Mouse (Mus musculus) cerebellum, adult 2 months (tissue): Measurements from ENCODE around the gene Aph1b. TPM values are rescaled to one million over a fixed set of nuclear protein-coding genes. Genes with fewer than 3 reads are reported as not detected.
"Not testable (repeated sequence)": the region's sequence is repeated elsewhere in the genome, so short reads cannot be mapped to it uniquely, and the experiment has no call there.

Experiments used
- DNase-seq, 2 experiments: peaks; one replicate each; pipeline ENCODE4 v3.0.0; 2021
- H3K27ac ChIP-seq: fragments of 200-500 bp; 2 replicates; pipeline ENCODE4 v1.5.1; 2012; ENCODE audit warnings: low read length, control low read depth, inconsistent platforms; ENCODE audit not compliant: insufficient read depth
- H3K27me3 ChIP-seq: fragments of 200-500 bp; 2 replicates; pipeline ENCODE4 v1.6.1; 2012; ENCODE audit warnings: inconsistent platforms, mild to moderate bottlenecking, low read length, moderate library complexity; ENCODE audit not compliant: control insufficient read depth, insufficient read depth
- H3K4me1 ChIP-seq: fragments of 200-500 bp; 2 replicates; pipeline ENCODE4 v1.6.1; 2011; ENCODE audit warnings: low read length; ENCODE audit not compliant: control insufficient read depth, insufficient read depth
- H3K4me3 ChIP-seq: fragments of 200-500 bp; replicated peaks from 2 replicates; pipeline ENCODE3; 2011; ENCODE audit warnings: mild to moderate bottlenecking, low read depth, low read length, control low read depth; ENCODE audit not compliant: insufficient read depth
- CTCF ChIP-seq: fragments of 200-500 bp; IDR thresholded peaks from 2 replicates; pipeline ENCODE4 v1.5.1; 2011; ENCODE audit warnings: low read depth, mild to moderate bottlenecking, control low read depth, low read length, moderate library complexity, borderline replicate concordance; ENCODE audit not compliant: insufficient read depth
- POLR2A ChIP-seq: fragments of 200-500 bp; IDR thresholded peaks from 2 replicates; pipeline ENCODE4 v1.6.1; 2011; ENCODE audit warnings: low read length, control low read depth, borderline replicate concordance; ENCODE audit not compliant: insufficient read depth
- WGBS: fragments of 180-500 bp; shearing (Covaris S2); methylation state at CpG from one replicate; pipeline ENCODE4 v1.1.7; 2018; 5-methylcytosine and 5-hydroxymethylcytosine counted together
- polyA plus RNA-seq: library from polyadenylated mRNA; depleted of rRNA; stranded (reverse); fragments of >200 nt; gene quantifications from 2 replicates; pipeline ENCODE4 v1.2.3, GENCODE M21; 2012; rRNA removed

The Aph1b gene
- polyA plus RNA-seq: 16.0 and 17.7 TPM in 2 replicates

DNA sequence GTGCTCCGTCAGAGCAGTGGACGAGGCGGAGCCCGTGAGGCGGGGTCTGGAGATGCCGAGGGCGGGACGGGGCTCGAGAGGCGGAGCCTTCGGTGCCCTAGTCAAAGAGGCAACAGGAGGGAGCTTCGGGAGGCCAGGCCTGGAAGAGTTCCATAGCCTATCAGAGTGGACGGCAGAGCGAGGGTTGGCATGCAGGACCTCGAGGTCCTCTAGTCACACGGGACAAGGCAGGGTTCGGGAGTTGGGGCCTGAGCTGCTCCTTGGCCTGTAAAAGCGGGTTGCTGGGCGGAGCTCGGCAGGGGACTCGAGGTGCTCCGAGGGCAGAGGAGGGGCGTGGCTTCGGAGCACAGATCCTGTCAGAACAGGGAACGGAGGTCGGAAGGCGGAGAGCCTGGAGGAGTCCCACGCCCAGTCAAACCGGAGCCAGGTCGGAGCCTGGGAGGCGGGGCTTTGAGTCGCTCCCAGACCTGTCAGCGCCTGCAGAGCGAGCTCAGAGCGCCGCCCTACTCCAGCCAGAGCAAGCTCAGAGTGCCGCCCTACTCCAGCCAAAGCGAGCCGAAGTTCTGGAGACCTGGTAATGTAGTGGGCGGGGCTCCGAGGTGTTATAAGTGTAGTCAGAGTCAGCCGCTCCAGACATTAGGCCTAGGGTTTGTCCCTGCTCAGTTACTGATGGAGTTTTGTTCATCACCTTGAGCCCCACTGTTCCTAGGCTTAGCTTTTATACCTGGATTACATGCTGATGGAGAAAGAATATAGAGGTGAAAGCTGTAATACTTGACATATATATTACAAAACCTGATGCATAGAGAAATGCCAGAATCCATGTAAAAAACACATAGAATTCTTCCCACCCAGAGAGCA lies at the start of gene Aph1b:
Aph1b (minus strand) TSS at position 27 of the 861 bp plus-strand sequence.
- DNase-seq: peak; percentile 98 to 99
- H3K27ac ChIP-seq: peak within 1 kb of the TSS; percentile 40
- peak within 1 kb of the TSS; percentile 88 for H3K4me3 ChIP-seq
- no peaks in the 10 kb centered on the region for H3K27me3 ChIP-seq
- H3K4me1 ChIP-seq: peaks cover 3% of the 10 kb centered on the region; the same call in 1 of the 2 replicates
- no peak for TF ChIP-seq CTCF
- WGBS: under 1% methylated on average over 42 of the region's 42 CpGs

DNA sequence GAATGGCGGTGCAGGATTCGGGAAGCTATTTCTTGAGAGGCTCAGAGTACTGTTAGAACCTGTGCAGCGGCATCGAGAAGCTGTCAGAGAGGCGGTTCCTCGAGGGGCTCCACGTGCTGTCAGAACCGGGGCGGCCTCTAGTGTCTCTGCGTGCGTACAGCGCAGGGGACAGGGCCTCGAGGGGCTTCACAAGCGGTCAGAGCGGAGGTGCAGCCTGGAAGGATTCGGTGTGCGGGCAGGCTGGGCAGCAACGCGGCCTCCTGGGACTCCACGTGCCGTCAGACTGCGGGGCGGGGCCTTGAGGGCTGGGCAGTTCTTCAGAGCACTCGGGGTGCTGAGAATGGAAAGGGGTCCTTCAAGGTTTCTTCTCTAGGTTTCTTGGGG lies 39.8 kb upstream of the Aph1b start:
- H3K4me3 ChIP-seq: peak overlapping the region; percentile 99
- no peaks in the 10 kb centered on the region for H3K27me3 ChIP-seq
- WGBS: under 1% methylated on average over 24 of the region's 24 CpGs
- H3K27ac ChIP-seq: no peak overlapping the region
- no peak for DNase-seq
- H3K4me1 ChIP-seq: no peaks in the 10 kb centered on the region
- no peak for TF ChIP-seq CTCF
- 0 out of 2 replicates have a peak, but pooled peaks have one; percentile 17 for TF ChIP-seq POLR2A

DNA sequence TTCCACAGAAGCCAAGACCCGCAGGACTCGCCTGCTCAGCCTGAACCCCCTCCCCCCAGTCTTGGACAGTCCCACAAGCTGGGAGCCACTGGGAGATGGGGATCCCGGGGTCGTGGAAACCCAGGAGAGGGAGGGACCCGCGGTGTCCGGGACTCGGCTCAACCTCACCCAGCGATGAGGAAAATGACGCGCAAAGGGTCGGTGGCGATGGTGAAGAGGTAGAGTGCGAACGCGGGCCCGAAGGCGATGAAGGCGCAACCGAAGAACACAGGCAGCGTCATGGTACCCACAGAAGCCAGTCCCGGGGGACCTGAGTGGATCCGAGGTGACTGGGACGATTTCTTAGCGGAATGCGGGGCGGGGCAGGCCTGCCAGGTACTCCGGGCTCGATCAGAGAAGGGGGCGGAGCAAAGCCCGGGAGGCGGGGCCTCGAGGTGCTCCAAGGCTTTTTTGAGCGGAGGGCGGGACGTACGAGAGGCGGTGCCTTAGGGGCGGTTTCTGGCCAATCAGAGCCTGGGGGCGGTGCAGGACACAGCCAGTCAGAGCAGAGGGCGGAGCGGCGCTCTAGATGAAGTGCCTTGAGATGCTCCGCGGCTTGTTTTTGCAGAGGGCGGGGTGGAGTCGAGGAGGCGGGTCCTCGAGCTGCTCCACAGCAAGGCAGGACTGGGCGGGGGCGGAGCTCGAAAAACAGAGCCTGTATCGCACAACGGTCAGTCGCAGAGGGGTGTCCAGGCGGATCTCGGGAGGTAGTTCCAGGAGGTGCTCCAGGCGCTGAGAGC lies 39.2 kb upstream of the Aph1b start, which contains the start of gene Aph1c:
Aph1c (minus strand) TSS at position 409 of the 779 bp plus-strand sequence.
- no peaks in the 10 kb centered on the region for H3K27me3 ChIP-seq
- H3K27ac ChIP-seq: no peak within 1 kb of the TSS
- under 1% methylated on average over 58 of the region's 58 CpGs for WGBS
- TF ChIP-seq CTCF: no peak
- TF ChIP-seq POLR2A: no peak; the same call in 1 of the 2 replicates
- peak within 1 kb of the TSS; percentile 99 for H3K4me3 ChIP-seq
- DNase-seq: peak; percentile 98 to 99
- no peaks in the 10 kb centered on the region for H3K4me1 ChIP-seq

DNA sequence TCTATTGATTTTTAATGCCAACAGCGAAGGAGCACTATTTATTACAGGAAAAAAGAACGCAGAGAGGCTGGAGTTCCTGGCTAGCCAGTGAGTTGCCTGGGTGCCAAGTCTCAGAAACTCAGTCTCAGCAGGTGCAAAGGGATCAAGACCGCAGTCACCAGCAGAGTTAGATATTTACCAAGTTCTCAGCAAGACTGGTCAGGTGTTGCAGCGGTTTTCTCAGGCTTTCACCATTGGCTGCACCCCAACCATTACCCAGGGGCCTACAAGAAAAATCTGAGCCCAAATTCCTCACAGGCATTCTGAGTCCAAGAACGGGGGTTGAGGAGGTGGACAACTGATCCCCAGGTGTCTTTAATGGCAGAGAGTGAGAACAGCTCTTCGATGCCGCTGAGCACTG lies 38.6 kb upstream of the Aph1b start:
- WGBS: 20% methylated on average over 7 of the region's 7 CpGs
- peak in 1 of 2 experiments; percentile 26 for DNase-seq

DNA sequence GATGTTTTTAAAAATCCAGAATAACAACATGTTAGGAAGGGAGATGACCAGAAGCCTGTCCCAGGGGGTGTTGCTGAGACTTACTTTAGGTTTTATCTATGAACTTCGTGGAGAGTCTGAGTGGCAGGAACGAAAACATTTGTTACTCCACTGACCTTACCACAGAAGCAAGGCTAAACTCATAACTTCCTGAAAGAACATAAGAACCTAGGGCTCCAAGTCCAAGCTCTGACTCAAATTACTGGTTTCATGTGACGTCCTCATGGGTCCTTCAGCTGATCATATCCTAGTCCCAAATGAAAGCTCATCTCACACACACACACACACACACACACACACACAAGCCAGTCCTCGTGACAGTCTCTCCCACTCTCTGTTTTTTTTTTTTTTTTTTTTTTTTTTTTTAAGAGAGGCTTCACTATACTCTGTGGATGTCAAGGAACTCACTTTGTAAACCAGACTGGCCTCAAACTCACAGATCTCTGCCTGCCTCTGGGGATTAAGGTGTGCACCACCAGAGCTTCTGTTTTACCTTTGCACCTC lies 37.1 kb upstream of the Aph1b start:
- no peaks in the 10 kb centered on the region for H3K4me1 ChIP-seq
- 82% methylated on average over 4 of the region's 4 CpGs for WGBS
- DNase-seq: no peak
- TF ChIP-seq CTCF: no peak
- TF ChIP-seq POLR2A: no peak
- H3K27ac ChIP-seq: no peak overlapping the region
- no peaks in the 10 kb centered on the region for H3K27me3 ChIP-seq
- H3K4me3 ChIP-seq: no peak overlapping the region

More for the DNA sequence above, 38.6 kb upstream of the Aph1b start:
- TF ChIP-seq POLR2A (no peak), CTCF (no peak)
- Histone ChIP-seq H3K4me3 (peak overlapping the region; percentile 99), H3K27ac (no peak overlapping the region), H3K4me1 (no peaks in the 10 kb centered on the region), H3K27me3 (no peaks in the 10 kb centered on the region)

DNA sequence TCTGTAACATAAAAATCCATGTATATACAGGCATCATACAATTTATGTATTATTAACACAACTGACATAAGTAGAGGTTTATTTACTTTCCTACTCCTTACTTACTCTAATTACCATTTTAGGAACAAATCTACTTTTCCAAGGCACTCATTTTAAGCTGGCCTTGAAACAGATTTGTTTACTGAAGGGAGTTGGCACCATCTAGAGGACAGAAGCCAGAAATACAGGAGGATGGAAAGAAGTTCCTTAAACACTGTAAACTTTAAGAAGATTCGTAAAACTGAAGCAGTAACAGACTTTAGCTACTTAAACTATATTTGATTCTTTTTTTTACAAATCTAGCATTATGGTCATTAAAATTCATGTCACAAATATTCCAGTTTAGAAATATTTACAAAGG lies 30.7 kb upstream of the Aph1b start:
- no peaks in the 10 kb centered on the region for H3K27me3 ChIP-seq
- H3K4me3 ChIP-seq: no peak overlapping the region
- WGBS: 40% methylated on average over 1 of the region's 1 CpGs
- H3K4me1 ChIP-seq: no peaks in the 10 kb centered on the region
- TF ChIP-seq POLR2A (no peak), CTCF (peak; percentile 37; the same call in 1 of the 2 replicates)
- H3K27ac ChIP-seq: no peak overlapping the region
- peak in 1 of 2 experiments; percentile 49 for DNase-seq

DNA sequence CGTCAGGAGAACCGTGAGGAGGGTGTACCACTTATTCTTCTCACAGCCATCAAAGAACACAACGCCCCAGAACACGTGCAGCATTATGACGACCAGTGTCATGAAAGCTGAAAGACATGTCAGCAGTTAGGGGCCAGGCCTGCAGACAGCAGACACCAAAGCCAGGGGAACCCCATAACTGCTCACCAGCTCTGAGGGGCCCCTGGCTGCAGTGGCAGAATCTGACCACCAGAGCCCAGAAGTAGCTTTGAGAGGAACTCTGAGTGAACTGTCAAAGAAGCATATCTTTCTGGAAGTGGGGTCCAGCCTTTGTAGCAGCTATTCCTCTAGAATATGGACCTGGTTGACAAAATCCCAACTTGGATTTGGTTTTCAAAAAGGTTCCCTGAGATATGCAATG lies 27.0 kb upstream of the Aph1b start:
- WGBS: no CpG with 5 or more reads among the region's 5 CpGs
- not testable (repeated sequence) for H3K4me3 ChIP-seq

DNA sequence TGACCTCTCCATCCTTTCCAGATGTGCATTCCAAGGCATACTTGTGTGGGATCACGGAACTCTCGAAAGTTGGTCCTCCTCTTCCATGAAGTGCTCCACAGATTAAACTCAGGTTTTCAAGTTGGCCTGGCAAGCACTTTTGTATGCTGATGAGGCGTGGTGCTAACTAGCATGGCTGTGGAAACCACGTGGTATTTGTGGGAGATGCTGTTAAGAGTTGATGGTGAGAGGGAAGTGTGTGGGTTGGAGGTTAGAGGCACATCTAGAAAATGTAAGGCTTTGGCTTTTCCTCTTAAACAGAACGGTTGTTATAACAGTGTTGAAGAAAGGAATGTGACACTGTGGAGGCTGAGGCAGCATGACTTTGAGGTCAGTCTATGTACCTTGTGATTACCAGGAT lies 25.7 kb upstream of the Aph1b start:
- H3K4me1 ChIP-seq: no peaks in the 10 kb centered on the region
- no peak overlapping the region for H3K4me3 ChIP-seq
- H3K27me3 ChIP-seq: no peaks in the 10 kb centered on the region
- no peak for DNase-seq
- H3K27ac ChIP-seq: no peak overlapping the region
- 86% methylated on average over 5 of the region's 5 CpGs for WGBS
- TF ChIP-seq POLR2A (no peak), CTCF (no peak)

More for the DNA sequence above, 27.0 kb upstream of the Aph1b start:
- H3K4me1 ChIP-seq, H3K27ac ChIP-seq, DNase-seq, H3K27me3 ChIP-seq: not testable (repeated sequence)
